Mouse (Mus musculus): ENCODE results near the gene Gm15319.
"Not testable (repeated sequence)": the region's sequence is repeated elsewhere in the genome, so short reads cannot be mapped to it uniquely, and the experiment has no call there.

The Gm15319 gene

GRCm38 (mm10) chr8:20297939-20298505 lies 65.0 kb downstream of the Gm15319 start:
- DNase-seq (ENCODE audit: low spot score) = peak; percentile 29

- peak; percentile 62 for DNase-seq (ENCODE audit: low spot score)
Observed at GRCm38 (mm10) chr8:20296803-20297702, 66.0 kb downstream of the Gm15319 start.

- not testable (repeated sequence) for DNase-seq (ENCODE audit: low spot score)
Observed at GRCm38 (mm10) chr8:20295881-20296280, 67.1 kb downstream of the Gm15319 start.

- DNase-seq (ENCODE audit: low spot score) = not testable (repeated sequence)
Observed at GRCm38 (mm10) chr8:20294826-20295225, 68.2 kb downstream of the Gm15319 start.

- not testable (repeated sequence) for DNase-seq (ENCODE audit: low spot score)
Observed at GRCm38 (mm10) chr8:20293966-20294365, 69.0 kb downstream of the Gm15319 start.

- not testable (repeated sequence) for DNase-seq (ENCODE audit: low spot score)
Observed at GRCm38 (mm10) chr8:20290015-20290414, 73.0 kb downstream of the Gm15319 start.

- not testable (repeated sequence) for DNase-seq (ENCODE audit: low spot score)
Observed at GRCm38 (mm10) chr8:20288878-20289277, 74.1 kb downstream of the Gm15319 start.

GRCm38 (mm10) chr8:20287706-20288105 lies 75.3 kb downstream of the Gm15319 start:
- DNase-seq (ENCODE audit: low spot score) = not testable (repeated sequence)
